Mouse (Mus musculus) stomach, postnatal 0 days (tissue): ENCODE measurements at regions not wholly inside any gene's neighbourhood (a gene's known extent, or its start where the extent isn't known, plus 50 kb on each side); places are given as distances from the start of the nearest gene placed in this dataset.

ENCODE experiments used
- CTCF ChIP-seq: IDR thresholded peaks from 2 replicates; pipeline ENCODE4 v1.5.1; 2016; ENCODE audit warnings: antibody characterized with exemption, low read depth, mild to moderate bottlenecking, moderate library complexity
- EP300 ChIP-seq: optimal IDR thresholded peaks from 2 replicates; pipeline ENCODE3; 2016; ENCODE audit warnings: antibody characterized with exemption

DNA sequence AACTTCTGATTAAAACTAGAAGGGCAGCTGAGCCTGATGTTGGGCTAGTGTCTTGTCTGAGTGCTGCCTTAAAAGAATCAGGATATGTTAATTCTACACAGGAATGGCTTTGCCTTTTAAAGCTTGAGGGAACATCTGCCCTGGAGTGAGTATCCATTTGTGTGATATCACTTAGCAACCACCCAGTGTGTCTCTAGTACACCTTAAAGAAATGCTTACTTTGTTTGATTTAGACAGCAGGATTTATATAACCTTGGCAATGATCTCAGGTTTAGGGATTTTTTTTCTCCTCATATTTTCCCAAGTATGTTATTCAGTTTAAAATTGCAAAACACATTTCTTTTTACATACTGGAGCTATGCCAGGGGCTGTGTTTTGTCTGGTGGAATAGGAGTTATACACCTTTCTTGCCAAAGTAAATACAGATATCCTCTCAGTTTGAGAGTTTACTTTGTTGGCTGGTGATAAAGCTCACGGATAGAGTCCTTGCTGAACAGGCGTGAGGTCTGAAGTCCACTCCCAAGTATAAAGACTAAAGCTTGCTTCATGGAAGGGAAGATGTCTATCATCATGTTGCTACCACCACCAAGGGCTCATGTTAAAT is 206.6 kb downstream of the Rsl24d1 start:
- TF ChIP-seq CTCF (no peak), EP300 (no peak)
